Mouse (Mus musculus): ENCODE data around the gene Nps. TPM values are rescaled to one million over a fixed set of nuclear protein-coding genes. Genes with fewer than 3 reads are reported as not detected.

Nps gene
- polyA plus RNA-seq (2014; fragmentation: Illumina TruSeq; extraction: RNeasy Lipid Tissue Mini Kit (QIAGEN cat#74804); ENCODE audit: low read depth, low replicate concordance), result not detected

DNA sequence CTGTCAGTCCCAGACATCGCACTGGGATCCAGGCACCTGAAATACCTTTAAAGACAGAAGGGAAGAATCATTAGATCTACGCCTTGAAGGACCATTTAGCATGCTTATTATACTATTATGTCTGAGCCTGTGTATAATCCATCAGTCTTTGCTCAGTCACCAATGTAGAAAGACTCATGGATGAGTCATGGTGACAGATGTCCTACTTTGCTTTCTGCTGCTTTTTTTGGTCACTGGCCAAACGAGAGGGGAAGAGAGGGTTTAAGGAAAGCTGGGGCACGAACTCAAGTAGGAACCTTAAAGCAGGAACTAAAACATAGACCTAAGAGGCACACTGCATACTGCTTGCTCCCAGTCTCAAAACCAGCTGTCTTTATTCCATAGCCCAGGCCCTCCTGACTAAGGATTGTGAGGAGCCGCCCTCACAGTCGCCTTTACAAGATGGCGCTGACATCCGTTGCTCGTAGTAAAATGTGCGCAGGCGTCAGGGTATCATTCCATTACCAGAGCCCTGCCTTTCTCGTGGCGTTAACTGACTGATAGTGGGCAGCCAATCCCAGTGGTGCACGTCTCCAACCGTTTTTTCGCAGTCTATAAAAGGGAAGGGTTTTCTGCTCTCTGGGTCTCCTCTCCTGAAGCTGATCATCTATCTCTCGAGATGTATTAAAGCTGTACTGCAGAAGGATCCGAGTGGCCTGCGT is at the start of gene Nps:
Nps (plus strand) TSS at position 651 of the 701 bp plus-strand sequence.

Other genes starting within 250 kb of the Nps start
- not detected for gene Foxi2, start 151.6 kb downstream of the Nps start, polyA plus RNA-seq (2014; fragmentation: Illumina TruSeq; extraction: RNeasy Lipid Tissue Mini Kit (QIAGEN cat#74804); ENCODE audit: low read depth, low replicate concordance)

Measured in heart, adult 10 weeks (tissue).